Mouse (Mus musculus): ENCODE data around the gene Tank. TPM values are rescaled to one million over a fixed set of nuclear protein-coding genes. Genes with fewer than 3 reads are reported as not detected.

Tank gene
- total and polyA plus RNA-seq, 2 experiments = 4.2 to 12.4 TPM

GRCm38 (mm10) chr2:61623996-61624395 is 45.6 kb downstream of the Tank start:
- no peak for DNase-seq (ENCODE audit: extremely low read depth, low read depth, low spot score)
- Histone ChIP-seq H3K79me2 (ENCODE audit: control insufficient read depth, insufficient read depth, low read length) (no peaks in the 10 kb centered on the region; the same call in 1 of the 2 replicates), H3K27ac (replicated peaks; ENCODE audit: insufficient read depth, low read depth, low read length) (no peak overlapping the region), H3K4me1 (ENCODE audit: control insufficient read depth, insufficient read depth, low read length) (no peaks in the 10 kb centered on the region), H3K9ac (ENCODE audit: low read depth, low read length) (no peak overlapping the region), H3K27me3 (ENCODE audit: control insufficient read depth, insufficient read depth, low read length) (no peaks in the 10 kb centered on the region), H3K36me3 (ENCODE audit: control insufficient read depth, insufficient read depth, low read length) (peaks cover 31% of the 10 kb centered on the region), H3K4me3 (ENCODE audit: insufficient read depth, low read depth, low read length) (no peak overlapping the region)
- no peak for TF ChIP-seq POLR2A (IDR thresholded peaks at IDR 0.05; ENCODE audit: extremely low read depth, insufficient read depth, low read length)
- no peak for TF ChIP-seq CTCF (IDR thresholded peaks at IDR 0.05; ENCODE audit: low read depth, low read length)

GRCm38 (mm10) chr2:61630864-61631555 is 52.6 kb downstream of the Tank start:
- no peak for TF ChIP-seq POLR2A (IDR thresholded peaks at IDR 0.05; ENCODE audit: extremely low read depth, insufficient read depth, low read length)
- TF ChIP-seq CTCF (IDR thresholded peaks at IDR 0.05; ENCODE audit: low read depth, low read length) = no peak
- WGBS = 87% methylated on average over 3 of the region's 3 CpGs

GRCm38 (mm10) chr2:61635099-61635498 is 56.7 kb downstream of the Tank start:
- Histone ChIP-seq H3K9ac (ENCODE audit: low read depth, low read length) (no peak overlapping the region), H3K27me3 (ENCODE audit: control insufficient read depth, insufficient read depth, low read length) (no peaks in the 10 kb centered on the region), H3K27ac (replicated peaks; ENCODE audit: insufficient read depth, low read depth, low read length) (no peak overlapping the region), H3K4me1 (ENCODE audit: control insufficient read depth, insufficient read depth, low read length) (no peaks in the 10 kb centered on the region), H3K79me2 (ENCODE audit: control insufficient read depth, insufficient read depth, low read length) (no peaks in the 10 kb centered on the region), H3K4me3 (ENCODE audit: insufficient read depth, low read depth, low read length) (no peak overlapping the region), H3K36me3 (ENCODE audit: control insufficient read depth, insufficient read depth, low read length) (peaks cover 12% of the 10 kb centered on the region; the same call in 1 of the 2 replicates)
- TF ChIP-seq CTCF (IDR thresholded peaks at IDR 0.05; ENCODE audit: low read depth, low read length) (no peak), POLR2A (IDR thresholded peaks at IDR 0.05; ENCODE audit: extremely low read depth, insufficient read depth, low read length) (no peak)
- WGBS = 97% methylated on average over 1 of the region's 1 CpGs
- DNase-seq (ENCODE audit: extremely low read depth, low read depth, low spot score) = no peak

More at GRCm38 (mm10) chr2:61630864-61631555, 52.6 kb downstream of the Tank start:
- H3K4me3 ChIP-seq (ENCODE audit: insufficient read depth, low read depth, low read length) = no peak overlapping the region
- no peaks in the 10 kb centered on the region; the same call in 1 of the 2 replicates for H3K79me2 ChIP-seq (ENCODE audit: control insufficient read depth, insufficient read depth, low read length)
- no peak for DNase-seq (ENCODE audit: extremely low read depth, low read depth, low spot score)
- no peak overlapping the region for H3K9ac ChIP-seq (ENCODE audit: low read depth, low read length)
- no peak overlapping the region for H3K27ac ChIP-seq (replicated peaks; ENCODE audit: insufficient read depth, low read depth, low read length)
- no peaks in the 10 kb centered on the region for H3K4me1 ChIP-seq (ENCODE audit: control insufficient read depth, insufficient read depth, low read length)
- H3K27me3 ChIP-seq (ENCODE audit: control insufficient read depth, insufficient read depth, low read length) = no peaks in the 10 kb centered on the region
- peaks cover 25% of the 10 kb centered on the region; the same call in 1 of the 2 replicates for H3K36me3 ChIP-seq (ENCODE audit: control insufficient read depth, insufficient read depth, low read length)

GRCm38 (mm10) chr2:61638182-61638581 is 59.8 kb downstream of the Tank start:
- H3K27me3 ChIP-seq (ENCODE audit: control insufficient read depth, insufficient read depth, low read length) = no peaks in the 10 kb centered on the region
- H3K9ac ChIP-seq (ENCODE audit: low read depth, low read length) = no peak overlapping the region
- 85% methylated on average over 6 of the region's 6 CpGs for WGBS
- peaks cover 6% of the 10 kb centered on the region for H3K36me3 ChIP-seq (ENCODE audit: control insufficient read depth, insufficient read depth, low read length)
- no peak for DNase-seq (ENCODE audit: extremely low read depth, low read depth, low spot score)
- no peaks in the 10 kb centered on the region for H3K79me2 ChIP-seq (ENCODE audit: control insufficient read depth, insufficient read depth, low read length)
- TF ChIP-seq POLR2A (IDR thresholded peaks at IDR 0.05; ENCODE audit: extremely low read depth, insufficient read depth, low read length) (no peak), CTCF (IDR thresholded peaks at IDR 0.05; ENCODE audit: low read depth, low read length) (no peak)
- H3K4me1 ChIP-seq (ENCODE audit: control insufficient read depth, insufficient read depth, low read length) = no peaks in the 10 kb centered on the region
- H3K27ac ChIP-seq (replicated peaks; ENCODE audit: insufficient read depth, low read depth, low read length) = no peak overlapping the region
- H3K4me3 ChIP-seq (ENCODE audit: insufficient read depth, low read depth, low read length) = no peak overlapping the region

DNA sequence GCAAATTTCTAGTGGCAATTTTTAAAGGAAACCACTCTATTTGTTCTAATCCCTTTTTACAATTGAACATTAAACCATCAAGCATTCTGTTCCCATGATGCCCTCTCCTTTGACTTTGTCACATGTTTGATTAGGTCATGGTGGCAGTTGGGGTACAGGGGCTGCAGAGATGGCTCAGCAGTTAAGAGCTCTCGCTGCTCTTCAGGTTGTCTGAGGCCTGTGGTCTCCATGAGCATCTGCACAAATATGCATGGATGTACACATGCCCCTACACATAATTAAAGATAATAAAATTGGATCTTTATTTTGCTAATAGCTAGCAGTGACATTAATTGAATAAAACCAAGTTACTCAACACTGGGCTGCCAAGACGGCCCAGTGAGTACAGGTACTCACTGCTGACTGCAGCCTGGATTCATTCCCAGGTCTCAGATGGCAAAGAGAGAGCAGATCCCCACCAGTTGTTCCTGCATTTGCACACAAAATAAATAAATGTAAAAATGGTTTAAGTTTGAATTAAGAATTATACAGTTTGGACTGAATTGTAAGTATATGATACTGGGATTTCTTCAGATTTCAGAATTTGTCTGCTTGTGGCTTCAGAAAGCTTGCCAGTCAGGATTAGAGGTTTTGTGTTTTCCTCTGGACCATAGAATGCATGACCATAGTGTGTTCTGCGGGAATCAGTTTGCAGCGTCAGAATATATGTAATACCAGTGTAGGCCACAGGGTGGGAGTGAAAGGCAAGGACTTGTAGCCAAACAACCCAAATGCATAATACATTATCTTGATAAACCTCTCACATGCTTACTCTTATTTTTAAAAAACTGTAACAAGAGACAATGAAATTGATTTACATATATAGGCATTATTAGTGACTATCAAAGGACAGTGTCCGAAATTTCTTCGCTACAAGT is 64.3 kb downstream of the Tank start:
- H3K36me3 ChIP-seq (ENCODE audit: control insufficient read depth, insufficient read depth, low read length) = peaks cover 16% of the 10 kb centered on the region
- H3K27ac ChIP-seq (replicated peaks; ENCODE audit: insufficient read depth, low read depth, low read length) = no peak overlapping the region
- H3K4me1 ChIP-seq (ENCODE audit: control insufficient read depth, insufficient read depth, low read length) = no peaks in the 10 kb centered on the region
- no peaks in the 10 kb centered on the region for H3K27me3 ChIP-seq (ENCODE audit: control insufficient read depth, insufficient read depth, low read length)
- WGBS = 63% methylated on average over 6 of the region's 6 CpGs
- no peak overlapping the region for H3K9ac ChIP-seq (ENCODE audit: low read depth, low read length)
- no peak overlapping the region for H3K4me3 ChIP-seq (ENCODE audit: insufficient read depth, low read depth, low read length)
- peak; percentile 16 for DNase-seq (ENCODE audit: extremely low read depth, low read depth, low spot score)
- no peaks in the 10 kb centered on the region for H3K79me2 ChIP-seq (ENCODE audit: control insufficient read depth, insufficient read depth, low read length)
- TF ChIP-seq CTCF (IDR thresholded peaks at IDR 0.05; ENCODE audit: low read depth, low read length) (peak; percentile 51), POLR2A (IDR thresholded peaks at IDR 0.05; ENCODE audit: extremely low read depth, insufficient read depth, low read length) (no peak)

All from liver, adult 2 months (tissue).